Mouse (Mus musculus): Measurements from ENCODE around the gene Chml.

Chml gene

DNA sequence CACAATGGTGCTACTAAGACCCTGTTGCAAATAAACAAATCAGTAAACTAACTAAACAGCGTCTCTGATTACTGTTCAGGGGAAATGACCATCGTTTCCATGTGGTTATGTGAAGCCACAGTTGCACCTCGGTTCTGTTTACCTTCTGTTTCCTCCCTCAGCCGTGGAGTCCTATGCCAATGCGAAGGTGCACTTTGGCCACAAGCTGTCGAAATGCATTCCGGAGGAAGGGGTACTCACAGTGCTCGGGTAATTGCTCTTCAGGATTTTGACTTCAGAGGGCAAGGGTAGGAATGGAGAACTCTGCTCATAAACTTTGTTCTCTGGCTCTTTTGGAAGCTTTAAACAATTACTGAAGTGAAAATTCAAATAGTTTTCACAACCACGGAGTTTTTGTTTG lies 45.7 kb downstream of the Chml start:
- no peak for DNase-seq

DNA sequence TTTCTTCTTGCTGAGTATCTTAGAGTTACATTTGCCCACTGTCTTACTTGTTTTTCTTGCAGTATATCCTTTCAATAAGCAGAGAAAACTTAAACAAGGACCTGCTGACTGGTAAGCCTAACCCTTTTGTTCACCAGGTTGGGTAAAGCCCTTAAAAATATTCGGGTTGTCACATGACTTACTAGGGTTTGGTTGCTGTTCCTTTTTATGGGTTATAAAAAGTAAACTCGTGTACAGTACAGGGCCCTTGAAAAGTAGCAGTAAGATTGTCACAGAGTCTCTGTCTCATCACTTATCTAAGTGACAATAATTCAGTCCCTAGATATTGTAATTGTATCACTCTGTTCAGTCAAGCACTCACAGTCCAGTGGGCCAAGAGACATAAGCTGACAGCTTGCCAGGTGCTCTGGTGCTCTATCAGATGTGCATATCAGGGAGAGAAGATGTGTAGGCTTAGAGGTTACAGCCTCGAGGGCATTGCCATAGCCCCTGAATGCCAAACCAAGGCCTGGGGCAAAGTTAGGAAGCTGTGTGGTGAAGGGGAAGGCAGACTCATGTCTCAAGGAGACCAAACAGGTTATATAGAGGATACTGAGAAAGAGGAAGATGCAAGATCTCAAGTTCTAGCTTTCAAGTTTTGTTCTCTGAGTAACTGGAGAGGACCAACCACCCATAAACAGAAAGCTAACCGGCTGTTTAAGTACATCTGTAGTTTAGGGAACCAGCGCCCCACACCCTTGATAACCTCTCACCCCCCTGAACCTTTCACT lies 49.0 kb downstream of the Chml start:
- DNase-seq = no peak

DNA sequence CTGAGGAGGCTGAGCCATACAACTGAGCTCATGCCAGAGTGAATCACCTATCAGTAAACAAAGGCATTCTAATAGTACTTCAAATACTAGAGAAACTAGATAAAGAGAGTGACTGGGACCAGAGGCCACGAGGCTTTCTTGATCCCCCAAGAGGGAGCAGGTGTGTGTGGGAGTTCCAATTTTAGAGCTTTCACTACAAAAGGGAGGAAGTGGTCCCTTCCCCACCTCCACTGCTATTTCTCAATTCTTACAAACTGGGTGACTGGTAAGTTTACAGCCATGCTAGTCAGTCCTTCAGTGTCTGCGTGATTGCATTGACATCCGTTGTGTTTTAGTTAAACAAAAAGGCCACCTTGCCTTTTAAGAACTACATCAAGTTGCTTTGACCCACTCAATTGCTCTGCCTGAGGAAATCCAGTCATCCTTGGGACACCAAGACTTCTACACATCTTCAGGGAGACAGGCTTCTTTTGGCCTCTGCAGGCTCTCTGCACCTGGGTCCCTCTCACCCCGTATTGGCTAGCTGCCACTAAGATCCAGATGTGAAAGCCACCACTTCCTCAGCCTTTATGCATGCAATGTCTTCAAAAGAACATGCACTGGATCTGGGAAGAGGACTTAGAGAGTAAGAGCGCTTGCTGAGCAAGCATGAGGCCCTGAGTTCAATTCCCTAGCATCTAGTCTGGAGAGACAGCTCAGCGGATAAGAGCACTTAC lies 52.1 kb downstream of the Chml start:
- peak; percentile 44 to 65 for DNase-seq

DNA sequence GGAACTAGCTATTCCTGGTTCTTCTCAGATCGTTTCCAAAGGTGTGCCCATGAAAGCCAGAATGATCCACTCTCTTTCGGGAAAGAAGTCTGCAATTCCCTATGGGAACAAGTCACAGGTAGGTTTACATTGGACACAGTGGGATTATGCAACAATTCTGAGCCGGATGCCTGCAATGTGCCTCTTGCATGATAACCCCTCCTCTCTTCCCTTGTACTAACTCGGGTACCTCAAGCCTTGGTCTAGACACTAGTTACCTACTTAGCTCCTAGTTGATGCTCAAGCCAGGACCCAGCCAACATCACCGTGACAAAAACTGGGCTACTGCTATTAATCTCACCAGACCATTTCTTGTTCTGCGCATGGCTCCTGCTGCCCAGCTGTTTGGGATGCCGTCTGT lies 53.6 kb downstream of the Chml start:
- no peak for DNase-seq

DNA sequence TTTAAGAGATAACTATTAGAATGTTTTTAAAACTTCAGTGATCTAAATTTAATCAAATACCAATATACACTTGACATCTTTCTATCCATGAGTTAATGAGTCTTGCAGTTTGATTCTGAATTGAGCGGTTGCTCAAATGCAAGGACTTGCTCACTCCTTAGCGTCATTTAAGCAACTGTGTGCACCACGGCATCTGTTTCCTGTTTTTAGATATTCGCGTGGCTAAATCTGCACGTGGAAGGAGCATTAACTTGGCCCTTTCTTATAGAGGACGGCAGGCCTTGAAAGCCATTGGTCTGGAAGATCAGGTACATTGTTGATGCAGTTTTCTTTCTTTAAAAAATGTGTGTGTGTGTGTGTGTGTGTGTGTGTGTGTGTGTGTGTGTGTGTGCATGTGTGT lies 55.0 kb downstream of the Chml start:
- no peak for DNase-seq

DNA sequence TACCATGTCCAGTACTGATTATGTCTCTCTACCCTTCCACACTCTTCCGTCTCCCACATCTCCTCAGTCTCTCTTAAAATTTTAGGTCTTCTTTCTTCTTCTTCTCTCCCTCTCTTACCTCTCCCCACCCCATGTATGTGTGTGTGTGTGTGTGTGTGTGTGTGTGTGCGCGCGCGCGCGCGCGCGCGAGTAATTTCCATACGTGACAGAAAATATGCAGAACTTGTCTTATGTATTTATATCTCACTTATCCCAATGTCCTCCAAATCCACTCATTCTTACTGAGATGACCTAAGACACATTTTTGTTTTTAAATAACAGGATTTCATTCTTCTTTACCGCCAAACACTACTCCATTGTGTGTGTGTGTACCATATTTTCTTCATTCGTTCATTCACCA lies 60.2 kb downstream of the Chml start:
- DNase-seq = no peak
